Mouse (Mus musculus) intestine, embryonic 15.5 days (tissue): ENCODE measurements at regions not wholly inside any gene's neighbourhood (a gene's known extent, or its start where the extent isn't known, plus 50 kb on each side); places are given as distances from the start of the nearest gene placed in this dataset.
A peak's percentile ranks its signal among the peaks of the same experiment; 100 is the strongest.

ENCODE experiments used
- ATAC-seq: fragments of 200-750 bp; cut with Nextera tagmentation; 2 replicates; pipeline ENCODE4 v1.8.0; 2017; ENCODE audit warnings: moderate TSS enrichment, moderate library complexity
- H3K27ac ChIP-seq: fragments of 300-500 bp; sonication (generic); 2 replicates; pipeline ENCODE4 v1.5.1; 2015; ENCODE audit warnings: mild to moderate bottlenecking, inconsistent platforms
- H3K27me3 ChIP-seq: fragments of 300-500 bp; sonication (generic); replicated peaks from 2 replicates; pipeline ENCODE4 v1.6.1; 2015; ENCODE audit warnings: inconsistent platforms
- H3K36me3 ChIP-seq: fragments of 300-500 bp; sonication (generic); 2 replicates; pipeline ENCODE4 v1.6.1; 2015; ENCODE audit warnings: inconsistent platforms
- H3K4me1 ChIP-seq: fragments of 300-500 bp; sonication (generic); replicated peaks from 2 replicates; pipeline ENCODE4 v1.6.1; 2015; ENCODE audit warnings: inconsistent platforms
- H3K4me2 ChIP-seq: fragments of 300-500 bp; sonication (generic); replicated peaks from 2 replicates; pipeline ENCODE4 v1.6.1; 2015; ENCODE audit warnings: mild to moderate bottlenecking, inconsistent platforms
- H3K4me3 ChIP-seq: fragments of 300-500 bp; sonication (generic); replicated peaks from 2 replicates; pipeline ENCODE4 v1.5.1; 2015; ENCODE audit warnings: inconsistent platforms
- H3K9ac ChIP-seq: fragments of 300-500 bp; sonication (generic); 2 replicates; pipeline ENCODE4 v1.6.1; 2015; ENCODE audit warnings: inconsistent platforms
- H3K9me3 ChIP-seq: fragments of 300-500 bp; sonication (generic); 2 replicates; pipeline ENCODE4 v1.6.1; 2016; ENCODE audit warnings: inconsistent platforms
- WGBS: fragments of 180-500 bp; shearing (Covaris S2); methylation state at CpG from one replicate; pipeline ENCODE4 v1.1.7; 2015; 5-methylcytosine and 5-hydroxymethylcytosine counted together

DNA sequence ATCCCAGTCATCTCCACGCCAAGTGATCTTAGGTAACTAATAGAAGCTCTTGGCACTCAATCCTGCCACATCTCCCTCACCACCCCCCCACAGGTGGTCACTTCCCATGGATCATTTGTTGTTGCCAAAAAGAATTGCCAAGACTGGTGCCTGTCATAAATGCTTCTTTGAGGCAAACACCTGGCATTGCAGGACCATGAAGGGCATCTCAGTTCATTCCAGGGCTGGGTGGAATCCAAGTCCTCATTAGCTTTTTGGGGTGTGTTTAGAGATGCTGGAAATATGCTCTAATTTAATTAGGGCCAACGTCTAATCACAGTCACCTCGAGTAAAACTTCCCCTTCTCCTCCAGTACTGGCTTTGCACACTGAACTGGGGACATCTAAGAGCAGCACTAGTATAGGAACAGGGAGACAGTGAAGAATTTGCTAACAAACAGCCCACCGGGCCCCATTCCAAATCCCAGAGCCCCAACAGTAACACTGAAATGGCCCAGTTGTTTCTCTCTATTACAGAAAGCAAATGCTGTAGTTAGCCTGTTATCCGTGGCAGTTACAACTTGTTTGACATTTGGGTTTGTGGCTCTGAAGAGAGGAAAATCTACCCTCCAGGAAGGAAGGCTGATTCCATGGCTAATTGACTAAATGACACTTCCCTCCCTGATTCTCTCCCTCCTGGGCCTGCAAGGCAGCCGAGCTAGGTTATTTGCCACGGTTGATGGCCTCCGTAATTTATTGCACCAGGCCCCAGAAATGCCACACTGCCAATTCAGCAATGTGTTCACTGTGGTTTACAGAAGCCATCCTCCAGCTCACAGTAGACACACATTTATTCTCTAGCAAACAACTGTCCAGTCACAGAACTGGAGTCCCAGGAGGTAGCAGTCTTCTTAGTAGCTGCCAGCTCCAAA lies 164.2 kb upstream of the Bdnf start:
- Histone ChIP-seq H3K9me3 (no peaks in the 10 kb centered on the region), H3K4me1 (no peaks in the 10 kb centered on the region), H3K27me3 (no peaks in the 10 kb centered on the region), H3K4me2 (no peak overlapping the region), H3K36me3 (no peaks in the 10 kb centered on the region), H3K9ac (no peak overlapping the region), H3K4me3 (no peak overlapping the region), H3K27ac (no peak overlapping the region)
- ATAC-seq = no peak
- WGBS = 46% methylated on average over 8 of the region's 8 CpGs

DNA sequence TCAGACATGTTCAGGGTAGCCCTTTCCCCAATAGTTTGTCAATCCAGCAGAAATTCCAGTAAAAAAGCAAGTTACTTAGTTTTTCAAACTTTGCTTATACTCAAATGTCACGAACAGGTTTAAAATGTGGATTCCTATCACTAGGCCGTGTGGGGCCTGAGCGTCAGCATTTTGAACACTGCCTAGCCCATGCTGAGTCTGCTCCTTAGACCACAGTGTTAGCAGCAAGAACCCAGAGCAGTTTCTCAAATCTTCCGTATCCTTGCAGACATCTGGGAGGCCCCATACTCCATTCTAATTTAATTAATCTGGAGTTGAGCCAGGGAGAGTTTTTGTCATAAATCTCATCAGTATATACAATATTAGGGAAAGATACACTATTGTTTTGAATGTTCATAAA lies 163.4 kb upstream of the Bdnf start:
- 57% methylated on average over 4 of the region's 4 CpGs for WGBS
- H3K27me3 ChIP-seq = no peaks in the 10 kb centered on the region
- no peak overlapping the region for H3K4me3 ChIP-seq
- no peaks in the 10 kb centered on the region for H3K9me3 ChIP-seq
- no peak overlapping the region for H3K27ac ChIP-seq
- no peaks in the 10 kb centered on the region for H3K36me3 ChIP-seq
- no peak for ATAC-seq
- no peaks in the 10 kb centered on the region for H3K4me1 ChIP-seq
- no peak overlapping the region for H3K9ac ChIP-seq
- no peak overlapping the region for H3K4me2 ChIP-seq

DNA sequence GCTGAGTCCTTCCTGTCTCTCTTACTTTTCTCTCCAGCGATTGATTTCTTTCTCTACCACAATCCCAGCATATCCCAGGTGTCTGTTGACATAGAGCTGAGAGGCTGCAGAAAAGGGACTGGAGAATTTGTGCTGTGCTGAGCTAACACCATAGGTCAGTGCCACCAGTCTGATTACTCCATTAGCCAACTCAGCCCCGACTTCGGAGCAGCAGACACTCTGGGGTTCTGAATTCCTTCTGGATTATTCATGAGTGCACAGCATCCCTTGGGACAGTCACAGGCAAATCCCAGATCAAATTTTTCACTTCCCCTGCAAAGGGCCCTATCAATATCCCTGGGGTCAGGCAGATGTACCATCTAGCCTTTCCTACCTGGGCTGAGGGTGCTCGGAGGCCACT lies 155.2 kb upstream of the Bdnf start:
- no peaks in the 10 kb centered on the region for H3K36me3 ChIP-seq
- no peak overlapping the region for H3K4me2 ChIP-seq
- H3K27me3 ChIP-seq = no peaks in the 10 kb centered on the region
- H3K9me3 ChIP-seq = no peaks in the 10 kb centered on the region
- H3K4me1 ChIP-seq = no peaks in the 10 kb centered on the region
- ATAC-seq = no peak
- no peak overlapping the region for H3K27ac ChIP-seq
- H3K9ac ChIP-seq = no peak overlapping the region
- no peak overlapping the region for H3K4me3 ChIP-seq
- 72% methylated on average over 4 of the region's 4 CpGs for WGBS

DNA sequence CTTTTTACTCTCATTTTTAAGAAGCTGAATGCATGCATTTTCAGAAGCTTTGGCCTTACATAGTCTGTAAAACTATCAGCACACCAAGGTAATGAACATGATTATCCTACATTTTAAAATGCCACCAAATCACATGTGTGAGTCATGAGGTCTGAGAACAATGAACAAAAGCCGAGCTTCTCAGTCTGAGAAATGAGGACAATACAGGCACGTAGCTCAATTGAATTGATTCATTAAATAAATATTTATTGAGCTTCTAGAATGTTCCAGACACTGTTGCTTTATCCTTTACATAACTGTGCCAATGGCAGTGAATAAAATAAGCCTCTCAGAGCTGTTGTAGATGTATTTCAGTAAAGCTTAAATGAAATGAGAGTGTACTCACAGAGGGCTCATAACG lies 154.0 kb upstream of the Bdnf start:
- Histone ChIP-seq H3K27ac (no peak overlapping the region), H3K4me1 (no peaks in the 10 kb centered on the region), H3K4me3 (no peak overlapping the region), H3K9me3 (no peaks in the 10 kb centered on the region), H3K9ac (no peak overlapping the region), H3K36me3 (no peaks in the 10 kb centered on the region), H3K27me3 (no peaks in the 10 kb centered on the region), H3K4me2 (no peak overlapping the region)
- WGBS = 65% methylated on average over 3 of the region's 3 CpGs
- ATAC-seq = no peak

DNA sequence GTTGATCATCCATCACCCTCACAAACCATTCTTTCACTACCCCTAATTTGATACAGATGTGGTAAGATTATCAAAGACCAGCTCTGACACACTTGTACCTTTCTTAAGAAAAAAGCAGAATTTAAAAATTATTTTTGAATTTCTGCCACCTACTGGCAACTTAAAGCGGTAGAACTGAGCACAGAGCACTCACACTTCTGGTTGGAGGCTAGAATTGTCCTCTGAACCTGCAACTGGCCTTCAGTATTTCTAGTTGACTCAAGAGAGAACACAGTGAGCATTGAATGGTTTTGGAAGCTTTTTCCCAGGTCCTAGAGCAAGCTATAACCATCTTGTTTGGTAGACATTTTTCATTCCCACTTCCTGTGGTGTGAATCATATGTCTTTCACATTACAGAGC lies 135.0 kb upstream of the Bdnf start:
- Histone ChIP-seq H3K27ac (no peak overlapping the region), H3K27me3 (no peaks in the 10 kb centered on the region), H3K4me3 (no peak overlapping the region), H3K36me3 (no peaks in the 10 kb centered on the region), H3K9ac (no peak overlapping the region), H3K4me1 (no peaks in the 10 kb centered on the region), H3K9me3 (no peaks in the 10 kb centered on the region), H3K4me2 (no peak overlapping the region)
- WGBS = 77% methylated on average over 1 of the region's 1 CpGs
- ATAC-seq = no peak

DNA sequence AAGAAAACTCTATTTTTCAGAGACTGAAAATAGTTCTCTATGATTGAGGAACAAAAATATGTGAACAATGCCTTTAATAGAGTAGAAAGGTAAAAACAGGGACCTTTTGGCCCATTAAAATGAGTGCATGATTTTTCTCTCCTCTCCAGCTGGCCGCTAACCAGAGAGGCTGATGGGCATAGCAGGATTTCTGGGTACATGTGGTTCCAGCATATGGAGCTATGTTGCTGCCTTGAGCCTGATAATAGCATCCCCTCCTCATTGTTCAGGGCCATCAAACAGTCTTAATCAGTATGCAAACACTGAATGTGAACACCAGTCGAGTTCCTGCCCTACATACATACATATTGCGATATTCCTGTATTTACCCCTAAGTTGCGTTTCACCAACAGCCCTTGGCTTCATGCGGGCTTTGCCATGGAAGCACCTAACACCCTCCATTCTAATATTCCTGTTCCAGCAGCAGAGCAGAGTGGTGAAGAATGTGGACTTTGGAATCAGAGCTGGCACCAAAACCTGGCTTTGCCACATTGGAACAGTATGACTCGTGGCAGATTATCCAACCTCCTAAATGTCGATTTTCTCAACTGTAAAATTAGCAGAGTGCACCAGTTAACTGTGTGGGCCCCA lies 127.9 kb upstream of the Bdnf start:
- H3K36me3 ChIP-seq = no peaks in the 10 kb centered on the region
- no peak overlapping the region for H3K9ac ChIP-seq
- no peak overlapping the region for H3K4me2 ChIP-seq
- ATAC-seq = no peak
- H3K4me1 ChIP-seq = no peaks in the 10 kb centered on the region
- H3K27ac ChIP-seq = no peak overlapping the region
- 81% methylated on average over 7 of the region's 7 CpGs for WGBS
- H3K27me3 ChIP-seq = no peaks in the 10 kb centered on the region
- no peak overlapping the region for H3K4me3 ChIP-seq
- H3K9me3 ChIP-seq = no peaks in the 10 kb centered on the region

DNA sequence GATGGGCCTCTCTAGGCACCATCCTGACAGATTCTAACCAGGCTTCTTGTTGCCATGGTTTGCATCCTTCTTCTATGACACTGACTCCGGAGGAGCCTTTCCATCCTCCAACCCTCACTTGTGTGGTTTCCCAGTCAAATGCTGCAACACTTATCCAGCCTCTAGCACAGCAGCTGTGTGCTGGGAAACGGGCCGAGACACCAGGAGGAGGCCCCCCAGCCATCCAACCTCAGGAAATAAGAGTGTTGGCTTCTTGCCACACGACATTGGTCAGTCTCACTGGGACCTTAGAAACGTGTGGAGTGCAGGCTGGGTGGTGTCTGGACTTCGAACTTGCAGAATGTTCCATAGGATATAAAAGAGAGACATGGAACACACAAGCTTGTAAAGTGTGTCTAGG lies 119.9 kb upstream of the Bdnf start:
- ATAC-seq = peak; percentile 53; the same call in 1 of the 2 replicates
- WGBS = 64% methylated on average over 6 of the region's 6 CpGs
- Histone ChIP-seq H3K4me2 (no peak overlapping the region), H3K4me3 (no peak overlapping the region), H3K27ac (no peak overlapping the region), H3K36me3 (no peaks in the 10 kb centered on the region), H3K9ac (no peak overlapping the region), H3K27me3 (no peaks in the 10 kb centered on the region), H3K9me3 (no peaks in the 10 kb centered on the region), H3K4me1 (no peaks in the 10 kb centered on the region)

DNA sequence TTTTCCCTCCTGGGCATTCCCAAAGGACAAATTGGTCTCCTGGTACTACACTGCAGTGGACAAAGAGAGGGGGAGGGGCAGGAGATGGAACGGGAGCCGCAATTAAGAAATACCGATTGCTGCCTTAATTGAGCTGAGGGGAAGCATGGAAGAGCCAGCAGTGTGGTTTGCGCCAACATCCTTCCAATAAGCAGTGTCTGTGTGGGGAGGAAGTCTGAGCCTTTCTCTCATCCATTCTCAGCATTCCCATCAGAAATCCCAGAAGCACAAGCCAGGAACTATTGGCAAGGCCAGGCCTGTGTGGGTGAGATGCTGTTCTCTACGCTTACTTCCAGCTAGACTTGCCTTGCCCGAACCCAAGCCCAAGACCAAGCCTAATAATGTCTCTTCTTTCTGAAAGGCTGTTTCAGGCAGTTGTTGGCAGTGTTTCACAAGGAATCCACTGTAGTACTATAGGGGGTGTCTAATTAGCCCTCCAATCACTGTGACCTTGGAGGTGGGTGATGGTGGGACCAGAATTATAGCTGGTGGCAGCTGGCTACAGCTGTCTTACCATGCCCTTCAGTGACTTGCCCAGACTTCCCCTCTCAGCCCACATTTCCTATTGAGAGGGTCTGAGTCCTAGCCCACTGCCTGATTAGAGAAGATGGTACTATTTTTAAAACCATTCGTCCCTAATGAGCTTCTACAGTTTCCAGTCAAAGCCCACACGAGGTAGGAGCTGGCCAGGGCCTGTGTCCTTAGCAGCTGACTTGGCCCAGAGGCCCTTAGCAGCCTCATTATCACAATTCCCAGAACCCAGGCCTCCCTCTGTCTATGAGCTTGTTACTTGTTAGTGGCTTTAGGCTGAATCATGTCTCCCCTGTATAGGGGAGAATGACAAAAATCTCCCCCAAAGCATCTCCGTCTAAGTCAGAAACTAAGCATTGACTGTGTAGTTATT lies 115.1 kb upstream of the Bdnf start:
- Histone ChIP-seq H3K27me3 (no peaks in the 10 kb centered on the region), H3K9me3 (no peaks in the 10 kb centered on the region), H3K4me1 (no peaks in the 10 kb centered on the region), H3K27ac (no peak overlapping the region), H3K4me2 (no peak overlapping the region), H3K36me3 (no peaks in the 10 kb centered on the region), H3K9ac (no peak overlapping the region), H3K4me3 (no peak overlapping the region)
- 79% methylated on average over 9 of the region's 9 CpGs for WGBS
- ATAC-seq = no peak

DNA sequence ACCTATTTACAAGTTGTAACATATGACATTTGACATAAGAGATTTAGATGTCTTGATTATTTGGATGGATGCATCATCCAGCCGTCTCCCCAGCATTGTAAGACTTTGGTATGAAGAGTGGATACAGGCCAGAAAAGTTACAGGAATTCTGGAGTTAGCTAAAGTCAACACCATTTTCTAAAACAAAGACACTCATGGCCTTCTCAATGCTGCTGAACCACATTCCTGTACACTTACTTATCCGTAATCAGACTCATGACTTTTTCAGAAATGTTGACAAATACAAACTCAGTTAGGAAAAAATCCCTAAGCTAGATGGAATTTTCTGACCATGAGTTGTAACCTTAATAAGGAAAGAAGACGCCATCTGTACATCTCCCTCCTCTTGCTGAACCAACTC lies 111.5 kb upstream of the Bdnf start:
- WGBS = 75% methylated on average over 3 of the region's 3 CpGs
- no peaks in the 10 kb centered on the region for H3K4me1 ChIP-seq

DNA sequence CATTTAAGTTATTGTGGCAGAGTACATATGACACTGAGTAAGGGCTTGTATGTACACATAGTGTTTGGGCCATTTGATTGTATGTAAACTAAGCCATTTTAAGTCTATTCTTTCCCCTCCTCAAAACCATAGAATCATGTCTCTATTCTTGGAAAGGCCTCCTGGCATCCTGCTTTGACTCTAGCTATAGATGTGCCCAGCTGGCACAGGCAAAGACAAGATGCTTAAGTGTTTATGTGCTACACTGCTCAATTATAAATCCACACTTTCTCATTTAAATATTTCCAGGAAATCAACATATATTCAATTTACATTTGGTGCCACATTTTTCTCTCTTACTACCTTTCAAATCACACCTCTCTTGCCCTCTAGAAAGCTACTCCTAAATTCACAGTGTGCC lies 97.6 kb upstream of the Bdnf start:
- no peak overlapping the region for H3K9ac ChIP-seq
- H3K4me3 ChIP-seq = no peak overlapping the region
- no peak overlapping the region for H3K27ac ChIP-seq
- no peak overlapping the region for H3K4me2 ChIP-seq
- H3K36me3 ChIP-seq = no peaks in the 10 kb centered on the region
- no peak for ATAC-seq
- no peaks in the 10 kb centered on the region for H3K27me3 ChIP-seq
- H3K9me3 ChIP-seq = no peaks in the 10 kb centered on the region
- H3K4me1 ChIP-seq = no peaks in the 10 kb centered on the region

More for the DNA sequence above, 111.5 kb upstream of the Bdnf start:
- Histone ChIP-seq H3K36me3 (no peaks in the 10 kb centered on the region), H3K9ac (no peak overlapping the region), H3K4me3 (no peak overlapping the region), H3K27ac (no peak overlapping the region), H3K27me3 (no peaks in the 10 kb centered on the region), H3K4me2 (no peak overlapping the region), H3K9me3 (no peaks in the 10 kb centered on the region)
- ATAC-seq = no peak

DNA sequence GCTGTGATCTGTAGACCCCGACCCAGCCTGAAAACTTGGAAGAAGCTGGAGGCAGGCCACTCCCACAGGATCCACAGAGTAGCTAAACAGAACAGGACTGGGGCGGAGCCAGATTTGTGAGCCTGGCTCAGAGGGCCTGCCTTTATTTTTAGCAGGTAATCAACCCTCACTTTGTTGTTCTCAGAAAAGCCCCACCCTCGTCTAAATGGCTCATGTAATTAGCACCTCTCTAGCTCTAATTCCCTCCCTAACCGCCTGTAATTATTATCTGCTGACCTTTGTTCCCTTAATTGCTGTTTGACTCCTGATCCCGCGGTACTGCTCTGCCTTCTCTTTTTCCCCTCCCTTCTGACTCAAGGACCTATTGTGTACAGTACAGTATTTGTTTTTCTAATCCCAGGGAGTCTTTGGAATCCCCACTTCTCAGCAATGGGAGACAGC lies 95.6 kb upstream of the Bdnf start:
- Histone ChIP-seq H3K27me3 (no peaks in the 10 kb centered on the region), H3K27ac (no peak overlapping the region), H3K9me3 (no peaks in the 10 kb centered on the region), H3K36me3 (no peaks in the 10 kb centered on the region), H3K4me3 (no peak overlapping the region), H3K9ac (no peak overlapping the region), H3K4me1 (no peaks in the 10 kb centered on the region), H3K4me2 (peak overlapping the region; percentile 26)
- peak; percentile 95 for ATAC-seq
- WGBS = 6% methylated on average over 6 of the region's 6 CpGs

DNA sequence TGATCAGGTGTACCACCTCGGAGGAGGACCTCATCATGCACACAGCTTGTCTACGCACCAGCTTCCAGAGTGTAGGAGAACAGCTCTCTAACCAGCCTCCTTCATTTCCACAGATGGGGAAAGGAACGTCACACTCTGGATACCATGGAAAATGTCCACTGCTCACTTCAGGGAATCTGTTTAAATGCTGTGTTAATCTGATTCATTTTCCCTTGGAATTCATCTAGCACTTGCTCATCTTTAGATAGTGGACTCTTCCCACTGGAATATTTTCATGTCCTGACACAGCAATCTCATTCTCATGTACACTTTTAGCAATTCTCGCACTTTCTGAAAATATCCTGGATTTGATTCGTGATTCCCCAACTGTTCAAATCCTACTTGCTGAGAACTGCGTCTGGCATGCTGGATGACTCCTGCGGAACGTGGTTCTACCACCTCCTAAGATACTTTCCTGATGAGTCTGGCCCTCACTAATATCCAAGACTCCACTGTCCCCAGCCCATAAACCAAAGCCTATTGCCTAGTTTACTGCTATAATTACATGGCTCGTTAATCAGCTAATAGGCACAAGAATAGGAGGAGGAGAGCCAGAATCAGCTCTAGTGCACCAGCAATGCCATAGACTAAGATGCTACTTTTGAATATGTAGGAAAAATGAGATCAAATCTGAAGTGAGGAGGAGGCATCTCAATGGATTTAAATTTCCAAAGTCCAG lies 56.0 kb upstream of the Bdnf start:
- H3K9ac ChIP-seq = no peak overlapping the region
- H3K4me2 ChIP-seq = no peak overlapping the region
- H3K9me3 ChIP-seq = no peaks in the 10 kb centered on the region
- ATAC-seq = no peak
- H3K27ac ChIP-seq = no peak overlapping the region
- H3K27me3 ChIP-seq = no peaks in the 10 kb centered on the region
- WGBS = 85% methylated on average over 9 of the region's 9 CpGs
- H3K36me3 ChIP-seq = no peaks in the 10 kb centered on the region
- no peaks in the 10 kb centered on the region for H3K4me1 ChIP-seq
- H3K4me3 ChIP-seq = no peak overlapping the region
